Mouse (Mus musculus): ENCODE data around the gene Angptl6.

The Angptl6 gene

GRCm38 (mm10) chr9:20879097-20879792 is at the start of gene Angptl6:
Angptl6 (minus strand) TSS chr9:20879727.
- no peak for DNase-seq

- no peak for DNase-seq
Observed at GRCm38 (mm10) chr9:20923258-20923657, 43.7 kb upstream of the Angptl6 start.

DNA sequence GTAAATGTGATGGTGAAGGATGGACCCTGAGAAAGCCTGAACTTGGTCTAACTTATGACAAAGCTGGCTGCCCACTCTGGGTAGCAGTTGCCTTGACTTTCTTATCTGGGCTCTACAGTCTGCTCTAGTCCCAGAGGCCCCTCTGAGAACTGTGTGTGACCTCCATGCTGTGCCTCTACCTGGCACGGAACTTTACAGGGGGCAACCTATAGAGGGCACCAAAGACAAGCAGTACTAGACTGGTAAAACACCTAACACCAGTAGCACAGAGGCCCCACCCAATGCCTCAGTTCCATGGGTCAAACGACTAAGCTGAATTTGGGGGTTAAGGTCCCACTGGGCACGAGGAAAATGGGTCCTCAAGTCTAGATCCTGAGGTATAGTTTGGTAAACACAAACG is 36.6 kb upstream of the Angptl6 start:
- DNase-seq, result peak; percentile 29

DNA sequence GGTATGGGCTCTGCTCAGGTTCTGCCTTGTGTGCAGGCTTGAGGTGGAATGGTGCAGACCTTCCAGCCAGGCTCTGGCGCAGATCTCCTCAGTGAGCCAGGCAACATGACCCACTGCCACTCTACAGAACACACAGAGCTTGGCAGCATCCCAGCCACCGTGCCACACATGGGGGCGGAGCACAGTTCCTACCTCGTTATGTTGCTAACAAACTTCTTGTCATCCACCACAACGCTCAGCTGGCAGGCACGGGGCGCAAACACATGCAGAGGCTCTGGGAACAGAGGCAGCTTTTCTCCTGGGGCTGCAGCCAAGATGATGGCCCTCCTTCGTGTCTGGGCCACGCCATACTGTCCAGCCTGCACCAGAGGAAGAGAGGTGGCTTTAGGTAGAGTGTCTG is 30.4 kb upstream of the Angptl6 start:
- no peak for DNase-seq

DNA sequence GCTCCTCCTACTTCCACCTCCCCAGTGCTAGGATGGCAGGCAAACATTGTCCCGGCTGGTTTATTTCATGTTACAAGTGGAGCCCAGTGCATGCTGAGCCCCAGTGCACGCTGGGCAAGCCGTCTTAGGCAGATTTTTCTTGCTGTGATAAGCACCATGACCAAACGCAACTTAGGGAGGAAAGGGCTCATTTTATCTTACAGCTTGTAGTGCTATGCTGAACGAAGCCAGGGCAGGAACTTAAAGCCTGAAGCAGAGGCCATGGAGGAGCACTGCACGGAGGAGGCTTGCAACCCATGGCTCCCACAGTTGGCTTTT is 22.6 kb upstream of the Angptl6 start:
- no peak for DNase-seq

GRCm38 (mm10) chr9:20901466-20902173 is 22.1 kb upstream of the Angptl6 start:
- peak; percentile 43 for DNase-seq

DNA sequence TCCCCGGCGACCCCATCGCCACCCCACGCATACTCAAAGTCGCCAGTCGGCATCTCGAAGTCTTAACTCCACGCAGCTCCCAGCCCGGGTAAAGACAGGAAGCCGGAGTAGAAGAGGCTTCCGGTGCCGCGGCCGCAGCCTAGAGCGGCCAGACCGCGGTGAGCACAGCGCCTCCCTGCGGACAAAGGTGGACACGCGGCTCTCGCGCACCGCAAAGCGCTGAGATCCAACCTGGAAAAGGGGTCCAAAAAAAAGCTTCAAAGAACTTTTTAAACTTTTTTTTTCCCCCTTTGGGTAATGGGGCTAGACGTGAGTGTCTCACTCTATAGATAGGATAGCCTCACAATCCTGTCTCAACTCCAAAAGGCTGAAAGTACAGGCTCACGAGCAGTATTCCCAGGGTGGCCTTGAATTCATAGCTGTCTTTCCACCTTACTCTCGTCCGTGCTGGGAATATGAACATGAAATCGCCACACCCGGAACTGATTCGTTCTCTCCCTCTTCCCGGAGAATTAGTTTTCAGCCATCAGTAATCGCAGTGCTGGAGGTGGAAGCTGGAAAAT is 19.1 kb upstream of the Angptl6 start, which contains the start of gene Eif3g:
Gene Eif3g, minus strand, starts transcription at position 113 of the 563 bp plus-strand sequence.
- DNase-seq, result peak; percentile 87

- no peak for DNase-seq
Observed at GRCm38 (mm10) chr9:20897736-20898510, 18.4 kb upstream of the Angptl6 start.

- no peak for DNase-seq
Observed at GRCm38 (mm10) chr9:20895382-20895781, 15.9 kb upstream of the Angptl6 start.

DNA sequence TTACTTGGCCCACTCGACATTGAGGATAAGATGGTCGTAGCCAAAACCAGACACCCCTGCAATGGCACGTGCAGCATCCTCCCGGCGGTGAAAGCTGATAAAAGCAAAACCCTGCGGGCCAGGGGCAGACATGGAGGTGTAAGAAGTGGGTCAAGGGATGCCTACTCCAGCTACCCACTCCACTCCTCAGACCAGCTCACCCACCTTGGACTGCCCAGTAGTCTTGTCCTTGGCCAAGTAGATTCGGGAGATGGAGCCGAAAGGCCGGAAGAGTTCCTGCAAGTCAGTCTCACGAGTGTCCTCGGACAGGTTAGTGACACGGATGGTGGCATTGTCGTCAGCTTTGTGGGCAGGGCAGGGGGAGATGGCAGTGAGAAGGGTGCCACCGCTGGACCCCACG is 15.1 kb upstream of the Angptl6 start:
- DNase-seq, result no peak

DNA sequence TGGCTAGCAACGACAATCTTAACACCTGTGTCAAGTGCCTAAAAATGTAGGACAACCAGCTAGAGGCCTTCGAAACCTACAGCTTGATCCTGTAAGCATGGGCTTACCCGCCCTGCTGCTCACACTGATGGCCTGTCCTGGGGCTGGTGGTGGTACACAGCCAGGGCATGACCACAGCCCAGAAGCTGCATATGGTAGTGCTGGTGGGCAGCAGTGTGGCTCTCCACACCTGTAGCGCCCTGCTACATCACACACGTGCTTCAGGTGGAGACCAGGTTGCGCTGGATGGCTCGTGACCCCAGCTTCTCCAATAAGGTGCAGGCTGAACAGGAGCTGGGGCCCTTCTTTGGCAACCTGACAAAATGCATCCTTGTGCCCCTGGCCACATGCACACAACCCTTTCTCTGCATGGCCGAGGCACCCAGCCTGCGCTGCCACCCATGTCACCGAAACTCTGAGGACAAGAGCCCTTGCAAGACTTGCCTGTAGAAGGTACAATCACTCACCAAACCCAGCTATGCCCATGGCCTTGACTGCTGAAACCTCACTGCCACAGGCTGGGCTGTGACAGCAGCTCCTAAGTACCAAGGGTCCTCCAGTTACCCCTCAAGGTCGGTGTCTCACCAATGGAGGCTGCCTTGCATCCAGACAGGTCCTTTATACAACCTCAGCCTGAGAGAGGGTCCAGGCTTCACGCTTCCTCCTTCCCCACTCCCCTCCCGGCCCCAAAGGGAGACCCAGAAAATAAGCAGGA is 14.2 kb upstream of the Angptl6 start:
- no peak for DNase-seq

- no peak for DNase-seq
Observed at GRCm38 (mm10) chr9:20893069-20893468, 13.5 kb upstream of the Angptl6 start.

DNA sequence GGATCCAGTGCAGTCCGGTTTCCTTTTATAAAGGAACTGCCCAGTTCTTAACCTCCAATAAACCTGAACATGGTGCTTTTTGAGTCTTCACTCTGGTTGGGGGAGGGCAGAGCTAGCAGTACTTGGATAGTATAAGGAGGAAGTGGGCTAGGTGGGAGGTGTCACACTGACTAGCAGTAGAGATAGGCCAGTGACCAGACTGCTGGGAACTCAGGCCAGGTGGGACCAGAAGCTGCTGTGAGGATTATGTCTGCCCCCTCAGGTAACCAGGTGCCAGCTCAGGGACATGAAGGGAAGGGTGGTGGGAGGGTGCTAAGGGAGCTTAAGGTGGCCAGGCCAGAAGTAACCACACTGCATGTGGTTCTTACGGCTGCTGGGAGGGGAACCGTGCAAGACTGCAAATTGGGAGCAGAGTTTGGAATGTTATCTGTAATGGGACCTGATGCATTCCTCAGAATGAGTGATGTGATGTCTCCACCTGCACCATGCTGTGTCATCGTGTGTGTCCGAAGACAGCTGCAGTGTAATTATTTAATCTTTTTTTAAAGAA is 12.7 kb upstream of the Angptl6 start:
- no peak for DNase-seq

- DNase-seq, result no peak
Observed at GRCm38 (mm10) chr9:20891339-20892103, 12.0 kb upstream of the Angptl6 start.

DNA sequence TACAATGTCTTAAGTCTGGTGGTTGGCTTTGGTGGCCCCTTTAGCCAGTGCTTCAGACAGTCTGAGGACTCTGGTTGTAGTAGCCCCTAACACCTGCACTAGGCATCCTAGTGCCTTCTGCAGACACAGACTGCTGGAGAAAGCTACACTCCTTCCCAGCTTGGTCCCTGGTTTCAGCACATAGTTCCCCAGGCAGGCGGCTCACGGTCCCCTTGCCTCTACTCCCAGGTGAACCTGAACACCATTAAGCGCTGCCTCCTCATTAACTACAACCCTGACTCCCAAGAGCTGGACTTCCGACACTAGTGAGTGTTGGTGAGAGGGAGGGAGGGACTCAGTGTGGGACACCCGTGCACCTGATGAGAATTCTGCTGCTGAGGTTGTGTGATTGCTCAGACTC is 10.9 kb upstream of the Angptl6 start:
- no peak for DNase-seq

DNA sequence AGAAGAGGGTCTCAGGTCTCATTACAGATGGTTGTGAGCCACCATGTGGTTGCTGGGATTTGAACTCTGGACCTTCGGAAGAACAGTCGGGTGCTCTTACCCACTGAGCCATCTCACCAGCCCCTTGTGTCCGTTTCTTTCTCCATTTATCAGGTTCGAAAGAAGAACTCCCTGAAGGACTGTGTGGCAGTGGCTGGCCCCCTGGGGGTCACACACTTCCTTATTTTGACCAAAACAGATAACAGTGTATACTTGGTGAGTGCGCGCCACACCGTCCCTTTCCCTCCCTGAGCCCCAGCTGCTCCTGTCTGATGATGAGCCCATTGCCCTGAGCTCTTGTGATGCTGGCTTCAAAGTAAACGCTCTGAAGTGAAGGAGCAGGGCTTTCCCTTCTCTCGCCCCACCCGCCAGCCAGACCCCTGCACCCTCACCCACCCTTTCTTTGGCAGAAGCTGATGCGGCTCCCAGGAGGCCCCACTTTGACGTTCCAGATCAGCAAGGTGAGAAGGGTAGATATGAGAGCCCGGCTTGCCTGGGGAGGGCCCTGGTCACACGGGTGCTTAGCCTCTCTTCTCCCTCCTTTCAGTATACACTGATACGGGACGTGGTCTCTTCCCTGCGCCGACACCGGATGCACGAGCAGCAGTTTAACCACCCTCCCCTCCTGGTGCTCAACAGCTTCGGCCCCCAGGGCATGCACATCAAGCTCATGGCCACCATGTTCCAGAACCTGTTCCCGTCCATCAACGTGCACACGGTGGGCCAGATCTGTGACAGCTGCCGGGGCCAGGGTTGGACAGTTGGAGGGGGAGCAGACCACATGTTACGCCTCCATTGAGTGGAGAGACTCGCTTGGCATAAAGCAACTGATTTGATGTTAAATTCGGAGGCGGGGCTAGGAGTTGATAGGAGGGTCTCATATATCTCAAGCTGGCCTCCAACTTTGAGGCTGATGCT is 9.9 kb upstream of the Angptl6 start:
- no peak for DNase-seq

GRCm38 (mm10) chr9:20888386-20888765 is 8.8 kb upstream of the Angptl6 start:
- DNase-seq, result no peak

DNA sequence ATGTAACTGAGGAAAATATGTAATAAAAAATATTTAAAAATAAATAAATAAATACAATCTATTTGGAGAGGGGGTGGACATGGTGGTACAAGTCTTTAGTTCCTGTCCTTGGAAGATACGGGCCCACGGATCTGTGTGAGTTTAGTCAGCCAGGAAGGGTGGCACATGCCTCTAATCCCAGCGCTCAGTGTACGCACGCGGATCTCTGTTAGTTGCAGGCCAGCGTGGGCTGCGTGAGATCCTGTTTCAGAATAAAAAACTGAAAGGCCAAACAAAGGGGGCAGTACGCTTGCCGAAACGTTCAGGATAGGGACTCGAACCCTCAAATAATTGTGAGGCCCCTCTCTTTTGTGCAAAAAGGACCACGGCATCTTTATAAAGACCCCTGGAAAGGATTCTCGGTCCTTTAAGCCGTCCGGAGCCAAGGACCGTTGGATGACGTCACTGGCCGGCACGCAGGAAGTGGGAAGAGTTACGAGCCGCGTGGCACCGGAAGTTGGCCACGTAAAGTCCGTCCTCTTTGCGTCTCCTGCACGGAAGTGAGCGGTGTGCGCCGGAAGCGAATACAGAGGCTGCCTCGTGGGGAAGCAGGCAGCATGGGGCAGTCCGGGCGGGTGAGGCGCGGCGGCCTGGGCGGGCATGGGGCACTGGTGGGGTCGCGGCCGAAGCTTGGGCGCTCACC is 8.3 kb upstream of the Angptl6 start, which contains the start of gene Ppan:
Gene Ppan, plus strand, starts transcription at position 472 of the 682 bp plus-strand sequence.
- peak; percentile 96 for DNase-seq

DNA sequence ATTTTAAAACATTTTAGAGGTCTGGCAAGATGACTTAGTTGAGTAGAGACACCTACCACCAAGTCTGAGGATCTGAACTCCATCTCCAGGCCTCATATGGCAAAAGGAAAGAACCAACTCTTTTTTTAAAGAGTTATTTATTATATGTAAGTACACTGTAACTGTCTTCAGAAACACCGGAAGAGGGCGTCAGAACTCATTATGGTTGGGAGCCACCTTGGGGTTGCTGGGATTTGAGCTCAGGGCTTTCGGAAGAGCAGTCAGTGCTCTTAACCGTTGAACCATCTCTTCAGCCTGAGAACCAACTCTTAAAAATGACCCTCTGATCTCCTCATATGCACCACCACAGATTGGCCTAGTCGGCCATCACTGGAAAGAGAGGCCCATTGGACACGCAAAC is 7.7 kb upstream of the Angptl6 start:
- DNase-seq, result no peak

DNA sequence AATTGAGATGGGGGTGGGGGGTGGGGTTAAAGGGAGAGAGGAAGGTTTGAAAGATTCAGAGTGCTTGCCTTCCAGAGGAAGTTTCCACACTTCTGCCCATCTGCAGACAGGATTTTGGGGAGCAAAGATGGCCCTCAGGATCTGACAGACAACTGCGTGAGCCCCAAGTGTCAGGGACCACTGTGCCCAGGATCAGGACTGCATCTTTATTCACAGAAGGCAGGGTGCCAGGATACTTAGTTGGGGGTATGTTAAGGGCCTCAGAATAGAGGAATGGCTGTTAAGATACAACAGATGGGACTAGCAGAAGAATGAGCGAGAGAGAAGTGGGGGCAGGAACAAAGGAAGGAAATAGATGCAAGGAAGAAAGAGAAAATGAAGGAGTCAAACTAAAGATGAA is 7.0 kb upstream of the Angptl6 start:
- DNase-seq, result no peak
